Mouse (Mus musculus) neural tube, embryonic 14.5 days (tissue): ENCODE data around the gene Shisa5. TPM values are rescaled to one million over a fixed set of nuclear protein-coding genes. Genes with fewer than 3 reads are reported as not detected.

Source experiments
- ATAC-seq: fragments of 200-750 bp; cut with Nextera tagmentation; 2 replicates; pipeline ENCODE4 v1.8.0; 2017; ENCODE audit warnings: low read depth, mild to moderate bottlenecking, moderate TSS enrichment, moderate library complexity
- H3K27ac ChIP-seq: fragments of 300-500 bp; sonication (generic); 2 replicates; pipeline ENCODE4 v1.5.1; 2014; ENCODE audit warnings: low read depth, mild to moderate bottlenecking, control low read depth, low read length, moderate library complexity, mixed read lengths
- H3K27me3 ChIP-seq: fragments of 300-500 bp; sonication (generic); 2 replicates; pipeline ENCODE4 v1.6.1; 2014; ENCODE audit warnings: low read length; ENCODE audit not compliant: control insufficient read depth, insufficient read depth
- H3K36me3 ChIP-seq: fragments of 300-500 bp; sonication (generic); 2 replicates; pipeline ENCODE4 v1.6.1; 2014; ENCODE audit warnings: low read length, mixed read lengths; ENCODE audit not compliant: control insufficient read depth, insufficient read depth
- H3K4me1 ChIP-seq: fragments of 300-500 bp; sonication (generic); 2 replicates; pipeline ENCODE4 v1.6.1; 2014; ENCODE audit warnings: low read length; ENCODE audit not compliant: control insufficient read depth, insufficient read depth
- H3K4me2 ChIP-seq: fragments of 300-500 bp; sonication (generic); 2 replicates; pipeline ENCODE4 v1.6.1; 2014; ENCODE audit warnings: mild to moderate bottlenecking, low read depth, low read length, control low read depth
- H3K4me3 ChIP-seq: fragments of 300-500 bp; sonication (generic); 2 replicates; pipeline ENCODE4 v1.5.1; 2014; ENCODE audit warnings: low read depth, low read length, control low read depth, mixed read lengths
- H3K9ac ChIP-seq: fragments of 300-500 bp; sonication (generic); replicated peaks from 2 replicates; pipeline ENCODE4 v1.6.1; 2014; ENCODE audit warnings: low read depth, mild to moderate bottlenecking, control low read depth, low read length, mixed read lengths
- H3K9me3 ChIP-seq: fragments of 300-500 bp; sonication (generic); 2 replicates; pipeline ENCODE4 v1.6.1; 2016; ENCODE audit warnings: low read length; ENCODE audit not compliant: control insufficient read depth
- WGBS: fragments of 180-500 bp; shearing (Covaris S2); extraction: QIAGEN DNeasy Blood & Tissue Kit; methylation state at CpG from one replicate; pipeline ENCODE4 v1.1.7; 2014; 5-methylcytosine and 5-hydroxymethylcytosine counted together
- polyA plus RNA-seq: library from polyadenylated mRNA; unstranded; fragments of >200 nt; fragmentation: Nextera tagmentation; extraction: Ambion mirVana; gene quantifications from 2 replicates; pipeline ENCODE4 v1.2.1, GENCODE M21; 2014

Gene Shisa5
- polyA plus RNA-seq, 1 experiment from 2014 or later: 55.4 TPM

- Histone ChIP-seq H3K9ac (no peak overlapping the region), H3K27ac (no peak overlapping the region), H3K4me3 (no peak overlapping the region), H3K27me3 (no peaks in the 10 kb centered on the region), H3K4me2 (no peak overlapping the region), H3K36me3 (peaks cover 70% of the 10 kb centered on the region), H3K4me1 (peaks cover 13% of the 10 kb centered on the region), H3K9me3 (no peaks in the 10 kb centered on the region)
- no peak for ATAC-seq
- WGBS: 90% methylated on average over 3 of the region's 3 CpGs
Measured at GRCm38 (mm10) chr9:109068095-109068735, 29.9 kb downstream of the Shisa5 start.

GRCm38 (mm10) chr9:109073661-109074573, 35.6 kb downstream of the Shisa5 start, which contains the start of gene Atrip:
Gene Atrip (minus strand): TSS chr9:109074124.
- H3K4me3 ChIP-seq: peak within 1 kb of the TSS; percentile 78
- WGBS: under 1% methylated on average over 57 of the region's 57 CpGs

GRCm38 (mm10) chr9:109080516-109080915, 42.2 kb downstream of the Shisa5 start:
- no peaks in the 10 kb centered on the region for H3K9me3 ChIP-seq
- H3K27ac ChIP-seq: no peak overlapping the region
- H3K4me1 ChIP-seq: peaks cover 19% of the 10 kb centered on the region
- no peak overlapping the region for H3K4me2 ChIP-seq
- H3K27me3 ChIP-seq: no peaks in the 10 kb centered on the region
- no peak for ATAC-seq
- H3K36me3 ChIP-seq: no peaks in the 10 kb centered on the region
- no peak overlapping the region for H3K9ac ChIP-seq
- H3K4me3 ChIP-seq: no peak overlapping the region
- WGBS: 97% methylated on average over 3 of the region's 3 CpGs

More at GRCm38 (mm10) chr9:109073661-109074573, 35.6 kb downstream of the Shisa5 start, which contains the start of gene Atrip:
- Histone ChIP-seq H3K9ac (peak within 1 kb of the TSS; percentile 84), H3K9me3 (no peaks in the 10 kb centered on the region), H3K4me1 (peaks cover 20% of the 10 kb centered on the region), H3K27ac (peak within 1 kb of the TSS; percentile 75), H3K27me3 (no peaks in the 10 kb centered on the region), H3K36me3 (peaks cover 26% of the 10 kb centered on the region), H3K4me2 (peak within 1 kb of the TSS; percentile 97)
- peak; percentile 99 for ATAC-seq

GRCm38 (mm10) chr9:109081749-109082123, 43.4 kb downstream of the Shisa5 start:
- Histone ChIP-seq H3K27ac (peak overlapping the region; percentile 49; the same call in 1 of the 2 replicates), H3K36me3 (no peaks in the 10 kb centered on the region), H3K4me3 (peak overlapping the region; percentile 64), H3K4me2 (peak overlapping the region; percentile 90), H3K9me3 (no peaks in the 10 kb centered on the region), H3K9ac (peak overlapping the region; percentile 74), H3K27me3 (no peaks in the 10 kb centered on the region), H3K4me1 (peaks cover 19% of the 10 kb centered on the region)
- WGBS: 6% methylated on average over 11 of the region's 11 CpGs
- peak; percentile 44 for ATAC-seq

GRCm38 (mm10) chr9:109082124-109082800, 43.9 kb downstream of the Shisa5 start, which contains the start of the genes Ccdc51 and Tma7:
Gene Ccdc51 (plus strand): TSS chr9:109082493.
Gene Tma7 (minus strand): TSS chr9:109082587.
- peak within 1 kb of the TSS; percentile 49; the same call in 1 of the 2 replicates for H3K27ac ChIP-seq
- peak within 1 kb of the TSS; percentile 64 for H3K4me3 ChIP-seq
- peak within 1 kb of the TSS; percentile 74 for H3K9ac ChIP-seq
- H3K27me3 ChIP-seq: no peaks in the 10 kb centered on the region
- H3K9me3 ChIP-seq: no peaks in the 10 kb centered on the region
- H3K4me1 ChIP-seq: peaks cover 19% of the 10 kb centered on the region
- H3K4me2 ChIP-seq: peak within 1 kb of the TSS; percentile 90
- under 1% methylated on average over 37 of the region's 37 CpGs for WGBS
- ATAC-seq: peak; percentile 97
- no peaks in the 10 kb centered on the region for H3K36me3 ChIP-seq

- H3K9ac ChIP-seq: no peak overlapping the region
- H3K4me1 ChIP-seq: peaks cover 19% of the 10 kb centered on the region
- 5% methylated on average over 2 of the region's 2 CpGs for whole genome bisulfite sequencing
- no peak overlapping the region for H3K4me3 ChIP-seq
- H3K27me3 ChIP-seq: no peaks in the 10 kb centered on the region
- no peaks in the 10 kb centered on the region for H3K9me3 ChIP-seq
- no peaks in the 10 kb centered on the region for H3K36me3 ChIP-seq
- ATAC-seq: no peak
- H3K27ac ChIP-seq: no peak overlapping the region
- H3K4me2 ChIP-seq: no peak overlapping the region
Measured at GRCm38 (mm10) chr9:109084922-109085321, 46.6 kb downstream of the Shisa5 start.

GRCm38 (mm10) chr9:109087987-109088386, 49.6 kb downstream of the Shisa5 start:
- whole genome bisulfite sequencing: 15% methylated on average over 5 of the region's 5 CpGs
- H3K27ac ChIP-seq: no peak overlapping the region
- no peaks in the 10 kb centered on the region for H3K27me3 ChIP-seq
- H3K36me3 ChIP-seq: 0 out of 2 replicates have a peak, but pooled peaks cover 3% of the 10 kb centered on the region
- no peak overlapping the region for H3K4me3 ChIP-seq
- no peaks in the 10 kb centered on the region for H3K9me3 ChIP-seq
- no peak overlapping the region for H3K9ac ChIP-seq
- no peak for ATAC-seq
- no peak overlapping the region for H3K4me2 ChIP-seq
- H3K4me1 ChIP-seq: peaks cover 6% of the 10 kb centered on the region

- Histone ChIP-seq H3K4me1 (peaks cover 10% of the 10 kb centered on the region; the same call in 1 of the 2 replicates), H3K9ac (no peak overlapping the region), H3K4me2 (no peak overlapping the region), H3K9me3 (no peaks in the 10 kb centered on the region), H3K4me3 (no peak overlapping the region), H3K27ac (no peak overlapping the region), H3K36me3 (0 out of 2 replicates have a peak, but pooled peaks cover 3% of the 10 kb centered on the region), H3K27me3 (no peaks in the 10 kb centered on the region)
- no peak for ATAC-seq
- WGBS: 69% methylated on average over 15 of the region's 15 CpGs
Measured at GRCm38 (mm10) chr9:109090446-109090845, 52.1 kb downstream of the Shisa5 start.
